Mouse (Mus musculus) layer of hippocampus, postnatal 14 days (tissue): Measurements from ENCODE around the gene Gps1. TPM values are rescaled to one million over a fixed set of nuclear protein-coding genes. Genes with fewer than 3 reads are reported as not detected.
"Not testable (repeated sequence)": the region's sequence is repeated elsewhere in the genome, so short reads cannot be mapped to it uniquely, and the experiment has no call there.

Source experiments
- DNase-seq, 2 experiments: peaks; one replicate each; pipeline ENCODE4 v3.0.0; 2021 to 2022; ENCODE audit warnings: low spot score in 2 of 2, mixed read lengths in 1 of 2
- total RNA-seq, 2 experiments: library from RNA; stranded (reverse); gene quantifications; 2 replicates each; pipeline ENCODE4 v1.2.3; 2021

Gps1 gene
- total RNA-seq, 2 experiments from 2014 or later, result 137 to 138 TPM

GRCm38 (mm10) chr11:120781361-120781760, 2.7 kb upstream of the Gps1 start:
- not testable (repeated sequence) for DNase-seq

DNA sequence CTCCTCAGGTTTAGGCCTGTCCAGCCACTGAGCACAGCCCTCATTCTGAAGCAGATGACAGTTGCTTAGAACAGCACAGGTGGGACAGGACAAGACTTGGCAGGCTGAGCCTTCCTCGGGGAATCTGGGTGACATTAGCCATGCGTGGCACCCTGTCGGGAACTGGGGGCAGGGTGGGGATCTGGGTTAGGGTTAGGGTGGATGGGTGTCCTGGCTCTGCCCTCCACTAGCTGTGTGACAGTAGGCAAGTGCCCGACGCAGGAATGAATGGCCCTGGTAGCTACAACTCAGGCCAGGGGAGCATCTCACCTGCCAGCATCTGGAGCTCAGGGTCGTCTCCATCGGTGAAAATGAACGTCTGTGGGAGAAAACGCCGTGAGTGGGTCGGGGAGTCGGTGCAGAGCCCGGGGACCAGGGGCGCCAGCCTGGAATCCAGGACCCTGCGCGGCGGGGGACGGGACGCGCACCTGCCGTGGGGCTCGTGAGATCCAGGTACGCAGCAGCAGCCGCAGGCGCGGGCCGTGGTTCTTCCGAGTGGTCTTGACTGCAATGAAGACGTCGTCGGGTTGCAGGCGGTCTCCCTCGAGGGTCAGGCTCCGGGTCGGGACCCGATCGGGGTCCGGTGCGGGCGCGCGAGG, 527 bp upstream of the Gps1 start:
- no peak for DNase-seq

DNA sequence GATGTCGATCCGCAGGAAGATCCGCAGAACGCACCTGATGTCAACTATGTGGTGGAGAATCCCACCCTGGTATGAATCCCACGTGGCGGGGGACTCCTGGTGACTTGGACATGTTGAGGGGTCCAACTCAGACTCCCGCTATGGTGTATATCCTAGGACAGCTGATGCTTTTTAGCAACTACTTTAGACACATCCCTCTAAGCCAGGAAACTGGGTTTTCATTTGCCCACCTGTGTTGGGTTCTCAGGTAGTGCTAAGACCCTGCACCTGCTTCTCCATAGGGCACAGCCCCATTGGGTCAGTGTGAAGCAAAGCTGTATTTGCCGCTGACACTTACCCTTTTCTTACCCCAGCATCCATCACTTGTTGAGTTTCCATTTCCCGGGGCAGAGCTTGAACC, 1.1 kb downstream of the Gps1 start:
- DNase-seq, result no peak

DNA sequence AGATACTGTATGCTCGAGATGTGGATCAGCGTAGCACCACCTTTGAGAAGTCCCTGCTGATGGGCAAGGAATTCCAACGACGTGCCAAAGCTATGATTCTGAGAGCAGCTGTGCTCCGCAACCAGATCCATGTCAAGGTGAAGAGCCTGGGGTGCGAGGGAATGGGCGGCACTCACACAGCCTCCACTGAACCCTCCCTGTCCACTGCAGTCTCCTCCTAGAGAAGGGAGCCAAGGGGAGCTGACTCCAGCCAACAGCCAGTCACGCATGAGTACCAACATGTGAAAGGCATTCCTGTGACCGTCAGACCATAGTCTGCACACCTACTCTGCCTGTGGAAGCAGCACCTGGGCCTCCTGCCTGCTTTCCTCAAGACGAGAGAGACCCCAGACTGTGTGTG, 4.4 kb downstream of the Gps1 start:
- DNase-seq, result not testable (repeated sequence)

DNA sequence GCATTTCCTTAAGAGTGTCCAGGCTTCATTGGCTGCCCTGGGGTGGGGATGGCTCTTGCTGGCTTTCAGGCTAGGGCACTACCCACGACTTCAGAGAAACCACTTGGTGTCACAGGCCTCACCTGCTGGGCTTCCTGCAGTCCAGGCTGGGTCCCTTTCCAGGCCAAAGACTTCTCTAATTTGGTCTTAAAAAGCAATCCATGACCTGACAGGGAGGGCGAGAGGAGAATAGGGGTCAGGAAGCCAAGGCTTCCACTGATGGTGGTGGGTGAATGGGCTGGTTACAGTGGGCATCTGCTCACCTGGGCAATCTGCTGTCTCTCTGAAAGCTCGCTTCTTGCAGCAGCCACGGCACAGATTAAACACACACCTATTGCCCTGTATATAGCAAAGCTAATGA, 5.3 kb downstream of the Gps1 start:
- no peak for DNase-seq

DNA sequence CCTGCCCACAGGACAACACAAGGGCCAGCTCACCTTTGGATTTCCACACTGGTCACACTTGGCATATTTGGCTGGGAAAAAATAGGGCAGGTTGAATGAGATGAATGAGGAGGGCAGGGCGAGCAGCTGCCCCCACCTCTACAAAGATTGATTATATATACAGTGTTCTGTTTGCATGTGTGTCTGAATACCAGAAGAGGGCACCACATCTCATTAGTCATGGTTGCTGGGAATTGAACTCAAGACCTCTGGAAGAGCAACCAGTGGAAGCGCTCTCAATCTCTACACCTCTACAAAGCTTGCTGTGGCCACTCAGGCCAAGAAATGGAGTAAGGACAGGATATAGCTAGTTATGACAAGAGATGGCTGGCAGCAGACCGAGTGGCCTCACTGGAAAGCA, 5.7 kb downstream of the Gps1 start:
- no peak for DNase-seq

GRCm38 (mm10) chr11:120792652-120793051, 8.6 kb downstream of the Gps1 start:
- DNase-seq, result no peak

DNA sequence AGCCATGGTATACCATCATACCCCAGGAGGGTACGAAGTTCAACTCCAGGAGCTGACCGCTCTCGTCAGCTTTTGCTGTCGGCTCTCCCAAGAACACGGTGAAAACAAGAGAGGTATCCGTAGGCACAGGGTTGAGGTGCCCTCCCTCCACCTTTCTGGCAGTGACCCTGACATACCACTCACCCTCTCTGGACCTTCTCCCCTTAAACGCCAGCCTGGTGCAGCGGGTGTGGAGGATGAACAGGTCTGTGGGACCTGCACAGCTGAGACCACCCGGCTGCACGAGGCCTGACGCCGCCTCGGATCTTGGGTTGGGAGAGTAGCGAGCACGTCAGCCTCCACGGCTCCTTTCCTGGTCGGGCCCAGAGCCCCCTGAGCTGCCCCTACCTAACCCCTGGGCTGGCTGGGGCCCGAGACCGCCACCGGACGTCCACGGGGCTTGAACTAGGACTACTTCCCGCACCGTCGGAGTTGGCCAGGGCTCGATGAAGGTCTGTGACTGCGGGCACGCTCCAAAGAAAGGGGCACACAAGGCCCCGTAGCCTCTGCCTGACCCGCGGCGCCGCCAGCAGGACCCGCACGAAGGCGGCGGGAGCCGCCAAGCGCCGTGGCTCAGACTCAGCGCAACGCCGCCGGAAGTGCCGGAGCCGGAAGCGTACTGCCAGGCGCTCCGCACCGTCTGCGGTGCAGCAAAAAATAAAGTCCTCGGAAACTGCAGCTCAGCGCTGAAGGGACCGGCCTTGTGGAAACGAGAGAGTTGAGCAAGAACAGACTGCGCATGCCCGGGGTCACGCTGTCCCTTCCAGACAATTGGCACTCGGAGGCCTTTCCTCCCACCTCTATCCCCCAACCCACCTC, 11.9 kb downstream of the Gps1 start, which contains the start of gene Dus1l:
TSS of gene Dus1l (minus strand) at position 648 of the 858 bp plus-strand sequence.
- peak; percentile 98 to 99 for DNase-seq

- DNase-seq, result no peak
Observed at GRCm38 (mm10) chr11:120796614-120796946, 12.5 kb downstream of the Gps1 start.

DNA sequence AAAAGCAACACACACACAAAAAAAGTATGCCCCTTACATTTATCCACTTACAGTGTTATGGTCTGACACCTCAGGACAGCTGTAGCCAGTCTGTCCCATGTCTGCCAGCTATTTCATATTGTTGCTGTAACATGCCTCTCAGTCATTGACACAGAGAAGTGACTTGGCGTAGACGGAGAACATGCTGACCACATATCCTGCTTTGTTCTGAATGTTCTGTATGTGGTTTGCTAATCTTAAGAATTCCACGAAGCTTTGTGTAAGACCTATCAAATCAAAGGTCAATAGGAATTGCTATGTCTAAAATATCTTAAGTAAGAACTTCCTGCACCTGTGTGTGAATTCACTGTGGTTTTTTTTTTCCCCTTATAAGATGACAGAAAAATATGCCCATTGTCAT, 14.2 kb downstream of the Gps1 start:
- no peak for DNase-seq

GRCm38 (mm10) chr11:120799316-120799890, 15.3 kb downstream of the Gps1 start:
- no peak for DNase-seq

DNA sequence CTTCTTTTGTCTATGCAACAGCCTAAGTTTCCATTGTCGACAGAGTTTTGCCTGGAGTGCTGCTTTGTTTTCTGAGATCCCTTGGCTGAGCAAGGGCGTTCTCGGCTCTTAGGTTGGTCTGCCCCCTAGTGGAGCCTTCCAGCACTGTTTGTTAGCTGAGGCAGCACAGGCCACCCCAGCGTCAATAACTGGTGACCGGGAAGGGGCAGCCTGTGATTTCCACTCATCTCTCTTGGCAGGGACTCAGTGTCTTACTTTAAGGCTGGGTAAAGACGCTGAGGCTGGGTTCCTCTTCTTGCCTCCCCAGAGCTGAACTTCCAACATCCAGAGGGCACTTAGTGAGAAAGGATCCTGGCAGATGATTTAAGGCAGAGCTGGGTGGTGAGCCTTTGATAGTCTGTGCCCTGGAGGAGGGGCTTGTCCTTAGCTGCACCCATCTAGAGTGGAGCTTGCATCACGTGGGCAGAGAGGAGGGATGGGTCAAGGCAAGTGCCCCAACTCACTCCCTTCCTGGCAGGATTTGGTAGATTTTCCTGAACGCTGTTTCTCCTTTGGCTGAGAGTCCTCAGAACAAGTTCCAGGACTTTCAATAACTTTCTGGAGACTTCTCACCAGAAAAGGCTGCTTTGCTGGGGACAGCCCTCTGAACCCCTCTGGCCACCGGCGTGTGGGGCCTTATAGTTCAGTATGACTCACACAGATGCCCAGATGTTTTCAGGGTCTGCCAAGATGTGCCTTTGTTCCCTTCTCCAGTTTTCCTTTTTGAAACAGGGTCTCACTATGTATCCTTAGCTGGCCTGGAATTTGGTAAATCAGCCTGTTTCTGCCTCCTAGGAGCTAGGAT, 16.2 kb downstream of the Gps1 start:
- peak; percentile 83 to 89 for DNase-seq

GRCm38 (mm10) chr11:120804274-120804673, 20.2 kb downstream of the Gps1 start:
- DNase-seq, result no peak

- DNase-seq, result no peak
Observed at GRCm38 (mm10) chr11:120804769-120805168, 20.7 kb downstream of the Gps1 start.

DNA sequence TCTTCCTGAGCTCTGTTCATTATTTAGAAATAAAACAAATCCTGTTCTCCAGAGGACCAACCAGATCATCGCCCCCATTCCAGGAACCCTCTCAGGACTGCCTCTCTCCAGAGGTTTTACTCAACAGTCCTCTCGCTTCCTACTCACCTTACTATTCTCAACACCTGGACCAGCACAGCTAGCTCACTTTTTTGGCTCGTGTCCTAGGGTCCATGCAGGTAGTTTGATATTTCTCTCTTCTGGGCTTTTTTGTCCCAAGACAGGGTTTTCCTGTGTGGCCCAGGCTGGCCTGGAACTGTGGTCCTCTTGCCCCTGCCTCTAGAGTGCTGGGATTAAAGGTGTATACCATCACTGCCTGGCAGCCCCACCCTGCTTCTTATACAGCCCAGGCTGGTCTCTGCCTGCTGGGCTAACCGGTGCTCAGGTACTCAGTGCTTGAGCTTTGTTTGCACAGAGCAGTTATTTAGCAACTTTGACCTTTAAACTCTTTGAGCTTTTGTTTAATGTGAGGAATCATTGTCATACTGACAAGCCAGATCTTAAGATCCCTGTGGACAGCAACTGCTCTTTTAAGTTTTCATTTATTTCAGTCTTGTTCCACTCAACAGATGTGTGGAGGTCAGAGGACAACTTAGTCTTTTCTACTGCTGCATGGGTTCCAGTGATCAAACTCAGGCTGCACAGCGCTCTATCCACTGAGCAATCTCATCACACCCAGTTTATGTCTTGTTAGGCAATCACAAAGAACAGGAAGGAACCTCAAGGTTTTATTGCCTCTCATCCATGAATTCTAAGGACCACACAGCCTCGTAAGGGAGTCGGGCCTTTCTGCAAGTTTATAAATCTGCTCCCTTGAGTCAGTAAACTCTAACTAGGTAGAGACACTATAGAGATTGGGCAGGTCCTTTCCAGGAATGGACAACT, 21.6 kb downstream of the Gps1 start:
- DNase-seq, result no peak

GRCm38 (mm10) chr11:120808010-120808409, 23.9 kb downstream of the Gps1 start:
- DNase-seq, result no peak

GRCm38 (mm10) chr11:120812068-120812467, 28.0 kb downstream of the Gps1 start:
- DNase-seq, result no peak

DNA sequence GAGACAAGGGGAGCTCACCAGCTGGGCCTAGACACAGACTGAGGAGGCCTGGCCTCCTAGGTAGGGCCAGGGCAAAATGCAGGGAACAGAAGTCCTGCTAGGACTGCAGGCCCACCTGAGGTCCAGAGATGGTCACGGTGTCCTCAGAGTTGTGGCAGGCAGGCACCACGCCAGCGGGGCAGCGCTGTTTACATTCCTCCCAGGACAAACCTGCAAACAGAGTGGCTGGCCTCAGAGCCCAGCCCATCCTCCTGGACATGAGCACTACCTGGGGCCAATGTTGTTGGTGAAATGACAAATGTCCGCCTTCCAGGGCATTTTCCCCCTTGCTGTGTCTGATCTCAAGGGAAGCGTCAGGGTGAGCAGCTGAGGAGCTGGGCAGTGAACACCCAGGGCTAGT, 33.3 kb downstream of the Gps1 start:
- no peak for DNase-seq

DNA sequence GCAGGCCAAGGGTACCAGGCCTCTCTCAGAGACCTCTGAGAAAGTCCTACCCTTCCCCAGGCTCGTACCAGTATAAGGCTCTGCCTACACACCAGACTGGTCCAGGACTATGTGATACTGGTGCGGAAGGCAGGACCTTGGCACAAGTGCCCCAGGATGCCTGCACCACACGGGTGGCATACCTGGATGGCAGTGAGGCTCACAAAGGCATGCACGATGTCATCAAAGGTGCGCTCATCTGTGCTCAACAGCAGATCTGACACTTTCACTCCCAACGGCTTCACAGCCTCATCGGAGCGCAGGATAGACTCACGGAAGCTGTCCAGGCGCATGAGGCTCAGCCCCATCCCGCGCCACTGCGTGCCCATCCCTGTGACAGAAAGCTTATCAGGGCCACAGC, 34.2 kb downstream of the Gps1 start:
- no peak for DNase-seq

GRCm38 (mm10) chr11:120819556-120819955, 35.5 kb downstream of the Gps1 start:
- no peak for DNase-seq
